Mouse (Mus musculus) embryonic facial prominence, embryonic 11.5 days (tissue): Measurements from ENCODE around the gene Tirap. TPM values are rescaled to one million over a fixed set of nuclear protein-coding genes. Genes with fewer than 3 reads are reported as not detected.
A peak's percentile ranks its signal among the peaks of the same experiment; 100 is the strongest.

Source experiments
- ATAC-seq: fragments of 200-750 bp; cut with Nextera tagmentation; replicated peaks from 2 replicates; pipeline ENCODE4 v1.8.0; 2017; ENCODE audit warnings: low read depth; ENCODE audit not compliant: insufficient number of reproducible peaks, low FRiP score, low TSS enrichment
- DNase-seq: peaks from one replicate; pipeline ENCODE4 v3.0.0-alpha.2; 2015; ENCODE audit warnings: low spot score
- H3K27ac ChIP-seq: fragments of 300-500 bp; sonication (generic); replicated peaks from 2 replicates; pipeline ENCODE4 v1.5.1; 2014; ENCODE audit warnings: mild to moderate bottlenecking, low read depth, low read length, control low read depth
- H3K27me3 ChIP-seq: fragments of 300-500 bp; sonication (generic); 2 replicates; pipeline ENCODE4 v1.6.1; 2014; ENCODE audit warnings: mild to moderate bottlenecking, low read length, moderate library complexity, mixed read lengths; ENCODE audit not compliant: control insufficient read depth, insufficient read depth
- H3K36me3 ChIP-seq: fragments of 300-500 bp; sonication (generic); replicated peaks from 2 replicates; pipeline ENCODE4 v1.6.1; 2014; ENCODE audit warnings: low read depth, mild to moderate bottlenecking, low read length, moderate library complexity, mixed read lengths; ENCODE audit not compliant: control insufficient read depth, insufficient read depth
- H3K4me1 ChIP-seq: fragments of 300-500 bp; sonication (generic); 2 replicates; pipeline ENCODE4 v1.6.1; 2014; ENCODE audit warnings: low read length, mixed read lengths; ENCODE audit not compliant: control insufficient read depth, insufficient read depth
- H3K4me2 ChIP-seq: fragments of 300-500 bp; sonication (generic); 2 replicates; pipeline ENCODE4 v1.6.1; 2014; ENCODE audit warnings: low read depth, mild to moderate bottlenecking, control low read depth, low read length, moderate library complexity
- H3K4me3 ChIP-seq: fragments of 300-500 bp; sonication (generic); 2 replicates; pipeline ENCODE4 v1.5.1; 2014; ENCODE audit warnings: low read depth, low read length, control low read depth
- H3K9ac ChIP-seq: fragments of 300-500 bp; sonication (generic); replicated peaks from 2 replicates; pipeline ENCODE4 v1.6.1; 2014; ENCODE audit warnings: mild to moderate bottlenecking, control low read depth, low read length
- H3K9me3 ChIP-seq: fragments of 300-500 bp; sonication (generic); replicated peaks from 2 replicates; pipeline ENCODE4 v1.6.1; 2016; ENCODE audit warnings: mild to moderate bottlenecking, low read length, inconsistent platforms, mixed read lengths; ENCODE audit not compliant: control insufficient read depth
- WGBS: fragments of 180-500 bp; shearing (Covaris S2); extraction: QIAGEN DNeasy Blood & Tissue Kit; methylation state at CpG from one replicate; pipeline ENCODE4 v1.1.7; 2014; 5-methylcytosine and 5-hydroxymethylcytosine counted together
- polyA plus RNA-seq: library from polyadenylated mRNA; unstranded; fragments of >200 nt; fragmentation: Nextera tagmentation; extraction: Ambion mirVana; gene quantifications from 2 replicates; pipeline ENCODE4 v1.2.1, GENCODE M21; 2014

Tirap gene
- polyA plus RNA-seq, 1 experiment from 2014 or later, result 15.3 TPM

- H3K4me3 ChIP-seq, result no peak overlapping the region
- H3K4me1 ChIP-seq, result no peaks in the 10 kb centered on the region
- ATAC-seq (no peak), DNase-seq (no peak)
- WGBS, result 96% methylated on average over 3 of the region's 3 CpGs
- no peaks in the 10 kb centered on the region for H3K27me3 ChIP-seq
- H3K36me3 ChIP-seq, result peaks cover 2% of the 10 kb centered on the region
- no peak overlapping the region for H3K4me2 ChIP-seq
- no peak overlapping the region for H3K9ac ChIP-seq
- no peak overlapping the region for H3K27ac ChIP-seq
- no peaks in the 10 kb centered on the region for H3K9me3 ChIP-seq
Observed at GRCm38 (mm10) chr9:35223466-35223865, 23.4 kb upstream of the Tirap start.

GRCm38 (mm10) chr9:35217963-35218362 is 17.9 kb upstream of the Tirap start:
- Histone ChIP-seq H3K4me3 (no peak overlapping the region), H3K36me3 (peaks cover 6% of the 10 kb centered on the region), H3K9ac (no peak overlapping the region), H3K9me3 (no peaks in the 10 kb centered on the region), H3K27me3 (no peaks in the 10 kb centered on the region), H3K4me2 (no peak overlapping the region), H3K4me1 (no peaks in the 10 kb centered on the region), H3K27ac (no peak overlapping the region)
- no peak for DNase-seq
- ATAC-seq, result no peak
- 93% methylated on average over 1 of the region's 1 CpGs for WGBS

GRCm38 (mm10) chr9:35211573-35212511 is 11.8 kb upstream of the Tirap start:
- H3K9ac ChIP-seq, result peak overlapping the region; percentile 82
- WGBS, result 36% methylated on average over 26 of the region's 26 CpGs
- H3K36me3 ChIP-seq, result peaks cover 4% of the 10 kb centered on the region
- ATAC-seq (no peak), DNase-seq (no peak)
- H3K9me3 ChIP-seq, result no peaks in the 10 kb centered on the region
- H3K27ac ChIP-seq, result no peak overlapping the region
- peak overlapping the region; percentile 51 for H3K4me2 ChIP-seq
- H3K27me3 ChIP-seq, result no peaks in the 10 kb centered on the region
- H3K4me3 ChIP-seq, result peak overlapping the region; percentile 89
- H3K4me1 ChIP-seq, result no peaks in the 10 kb centered on the region; the same call in none of the 2 replicates

- Histone ChIP-seq H3K36me3 (peaks cover 4% of the 10 kb centered on the region), H3K27ac (peak within 1 kb of the TSS; percentile 23; the same call in 1 of the 2 replicates), H3K4me2 (peak within 1 kb of the TSS; percentile 78), H3K4me3 (peak within 1 kb of the TSS; percentile 89), H3K9me3 (no peaks in the 10 kb centered on the region), H3K4me1 (no peaks in the 10 kb centered on the region; the same call in none of the 2 replicates), H3K27me3 (no peaks in the 10 kb centered on the region), H3K9ac (peak within 1 kb of the TSS; percentile 82)
- WGBS, result under 1% methylated on average over 72 of the region's 72 CpGs
- DNase-seq (peak; percentile 100), ATAC-seq (peak; percentile 99)
Observed at GRCm38 (mm10) chr9:35210542-35211474, 10.7 kb upstream of the Tirap start, which contains the start of gene Foxred1. Gene Foxred1, minus strand, starts transcription at chr9:35211055.

GRCm38 (mm10) chr9:35204421-35204820 is 4.3 kb upstream of the Tirap start:
- H3K9ac ChIP-seq, result no peak overlapping the region
- no peak overlapping the region for H3K4me3 ChIP-seq
- no peak for DNase-seq
- H3K36me3 ChIP-seq, result no peaks in the 10 kb centered on the region; the same call in none of the 2 replicates
- H3K27ac ChIP-seq, result no peak overlapping the region
- WGBS, result 83% methylated on average over 2 of the region's 2 CpGs
- no peak for ATAC-seq
- H3K4me2 ChIP-seq, result no peak overlapping the region
- H3K27me3 ChIP-seq, result no peaks in the 10 kb centered on the region
- no peaks in the 10 kb centered on the region for H3K9me3 ChIP-seq
- no peaks in the 10 kb centered on the region; the same call in 1 of the 2 replicates for H3K4me1 ChIP-seq

GRCm38 (mm10) chr9:35203536-35203935 is 3.4 kb upstream of the Tirap start:
- Histone ChIP-seq H3K4me2 (no peak overlapping the region), H3K36me3 (no peaks in the 10 kb centered on the region; the same call in none of the 2 replicates), H3K27me3 (no peaks in the 10 kb centered on the region), H3K9me3 (no peaks in the 10 kb centered on the region), H3K4me1 (no peaks in the 10 kb centered on the region), H3K9ac (no peak overlapping the region), H3K4me3 (no peak overlapping the region), H3K27ac (no peak overlapping the region)
- WGBS, result 71% methylated on average over 3 of the region's 3 CpGs
- DNase-seq (no peak), ATAC-seq (no peak)

GRCm38 (mm10) chr9:35200529-35201060 is 504 bp upstream of the Tirap start:
- Histone ChIP-seq H3K27ac (no peak overlapping the region), H3K4me2 (peak overlapping the region; percentile 82), H3K9me3 (no peaks in the 10 kb centered on the region), H3K4me3 (peak overlapping the region; percentile 71; the same call in 1 of the 2 replicates), H3K36me3 (no peaks in the 10 kb centered on the region; the same call in 1 of the 2 replicates), H3K9ac (no peak overlapping the region), H3K4me1 (no peaks in the 10 kb centered on the region), H3K27me3 (no peaks in the 10 kb centered on the region)
- DNase-seq (no peak), ATAC-seq (no peak)
- WGBS, result 68% methylated on average over 9 of the region's 9 CpGs
